Mouse (Mus musculus) neural tube, embryonic 11.5 days (tissue): Measurements from ENCODE around the gene Tpcn2. TPM values are rescaled to one million over a fixed set of nuclear protein-coding genes. Genes with fewer than 3 reads are reported as not detected.

Experiments
- ATAC-seq: fragments of 200-750 bp; cut with Nextera tagmentation; 2 replicates; pipeline ENCODE4 v1.8.0; 2017; ENCODE audit warnings: moderate number of reproducible peaks, mild to moderate bottlenecking, moderate TSS enrichment, moderate library complexity; ENCODE audit not compliant: insufficient read depth, low FRiP score, low TSS enrichment
- DNase-seq: peaks from one replicate; pipeline ENCODE4 v3.0.0-alpha.2; 2015; ENCODE audit warnings: low spot score
- H3K27ac ChIP-seq: fragments of 300-500 bp; sonication (generic); 2 replicates; pipeline ENCODE4 v1.5.1; 2014; ENCODE audit warnings: low read depth, mild to moderate bottlenecking, low read length
- H3K27me3 ChIP-seq: fragments of 300-500 bp; sonication (generic); 2 replicates; pipeline ENCODE4 v1.6.1; 2014; ENCODE audit warnings: mild to moderate bottlenecking, low read length, mixed read lengths; ENCODE audit not compliant: control insufficient read depth, insufficient read depth
- H3K36me3 ChIP-seq: fragments of 300-500 bp; sonication (generic); 2 replicates; pipeline ENCODE4 v1.6.1; 2014; ENCODE audit warnings: mild to moderate bottlenecking, low read length, moderate library complexity, mixed read lengths; ENCODE audit not compliant: control insufficient read depth, insufficient read depth
- H3K4me1 ChIP-seq: fragments of 300-500 bp; sonication (generic); 2 replicates; pipeline ENCODE4 v1.6.1; 2014; ENCODE audit warnings: low read length, mixed read lengths; ENCODE audit not compliant: control insufficient read depth, insufficient read depth
- H3K4me2 ChIP-seq: fragments of 300-500 bp; sonication (generic); 2 replicates; pipeline ENCODE4 v1.6.1; 2014; ENCODE audit warnings: low read depth, mild to moderate bottlenecking, moderate library complexity
- H3K4me3 ChIP-seq: fragments of 300-500 bp; sonication (generic); 2 replicates; pipeline ENCODE4 v1.5.1; 2014; ENCODE audit warnings: low read depth, low read length
- H3K9ac ChIP-seq: fragments of 300-500 bp; sonication (generic); 2 replicates; pipeline ENCODE4 v1.6.1; 2014; ENCODE audit warnings: mild to moderate bottlenecking, low read length
- H3K9me3 ChIP-seq: fragments of 300-500 bp; sonication (generic); 2 replicates; pipeline ENCODE4 v1.6.1; 2016; ENCODE audit warnings: low read length; ENCODE audit not compliant: control insufficient read depth
- WGBS: fragments of 180-500 bp; shearing (Covaris S2); extraction: QIAGEN DNeasy Blood & Tissue Kit; methylation state at CpG from one replicate; pipeline ENCODE4 v1.1.7; 2014; 5-methylcytosine and 5-hydroxymethylcytosine counted together
- polyA plus RNA-seq: library from polyadenylated mRNA; unstranded; fragments of >200 nt; fragmentation: Nextera tagmentation; extraction: Ambion mirVana; gene quantifications from 2 replicates; pipeline ENCODE4 v1.2.1, GENCODE M21; 2014

The Tpcn2 gene
- polyA plus RNA-seq, 1 experiment from 2014 or later, result 1.8 TPM

DNA sequence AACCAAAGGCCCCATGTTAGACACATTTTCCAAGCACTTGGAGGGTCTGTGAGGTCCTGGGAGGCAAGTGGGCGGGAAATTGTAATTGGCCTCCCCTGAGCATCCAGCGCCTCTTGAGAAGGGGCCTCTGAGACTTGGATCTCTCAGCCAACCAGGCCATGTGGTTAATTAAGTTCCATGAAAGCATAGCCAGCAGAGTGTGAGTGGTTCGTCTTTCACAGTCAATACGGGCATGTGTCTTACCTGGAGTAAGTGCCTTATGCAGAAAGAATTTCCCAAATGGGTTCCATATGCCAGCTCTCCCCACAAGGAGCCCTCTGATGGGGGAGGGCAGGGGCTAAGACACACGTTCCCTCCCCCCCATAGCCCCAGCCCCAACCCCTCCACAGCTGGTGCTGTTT is 104.1 kb downstream of the Tpcn2 start:
- H3K4me1 ChIP-seq, result peaks cover 16% of the 10 kb centered on the region
- H3K9me3 ChIP-seq, result no peaks in the 10 kb centered on the region
- 42% methylated on average over 5 of the region's 5 CpGs for WGBS
- H3K4me2 ChIP-seq, result no peak overlapping the region
- DNase-seq, result no peak
- no peaks in the 10 kb centered on the region for H3K27me3 ChIP-seq
- no peak overlapping the region for H3K4me3 ChIP-seq
- no peak for ATAC-seq
- H3K36me3 ChIP-seq, result no peaks in the 10 kb centered on the region
- H3K27ac ChIP-seq, result no peak overlapping the region
- H3K9ac ChIP-seq, result no peak overlapping the region

DNA sequence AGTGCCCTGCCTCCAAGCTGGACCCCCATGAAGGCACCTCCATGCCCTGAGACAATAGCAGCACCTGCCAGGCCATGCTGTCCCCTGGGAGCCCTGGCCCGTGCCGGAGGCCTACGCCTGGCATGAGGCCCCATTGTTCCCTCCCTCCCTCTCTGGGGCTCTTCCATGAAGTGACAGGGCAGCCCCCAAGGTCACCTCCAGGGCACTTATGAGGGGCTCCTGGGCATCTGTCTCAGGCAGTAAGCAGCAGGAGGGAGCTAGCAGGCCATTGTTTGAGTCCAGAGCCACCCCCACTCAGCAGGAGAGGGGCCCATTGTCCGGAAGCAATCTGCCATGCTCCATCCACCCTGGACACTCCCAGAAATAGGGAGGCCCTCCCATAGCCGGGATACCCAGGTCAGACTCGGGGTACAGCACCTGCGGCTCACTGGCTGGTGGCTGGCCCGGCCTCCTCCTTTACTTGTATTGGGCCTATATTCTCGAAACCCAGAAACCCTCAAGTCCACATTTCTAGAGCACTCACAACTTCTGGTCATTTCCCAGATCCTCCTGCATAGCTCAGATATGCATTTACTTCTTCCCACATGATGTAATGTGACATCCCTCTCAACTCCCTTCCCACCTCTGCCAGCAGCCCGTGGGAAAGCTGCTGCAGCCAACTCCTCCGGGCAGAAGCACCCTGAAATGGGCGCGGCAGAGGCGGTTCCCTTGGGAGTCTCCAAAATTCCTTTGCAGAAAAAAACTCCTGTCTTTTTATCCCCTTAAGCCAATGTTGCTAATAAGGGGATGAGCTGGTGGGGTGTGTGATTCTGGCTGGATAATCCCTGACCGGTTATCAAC is 106.8 kb downstream of the Tpcn2 start:
- Histone ChIP-seq H3K4me2 (no peak overlapping the region; the same call in 1 of the 2 replicates), H3K4me1 (peaks cover 25% of the 10 kb centered on the region), H3K4me3 (no peak overlapping the region), H3K9me3 (no peaks in the 10 kb centered on the region), H3K27ac (no peak overlapping the region), H3K36me3 (no peaks in the 10 kb centered on the region), H3K9ac (peak overlapping the region; percentile 22; the same call in 1 of the 2 replicates), H3K27me3 (no peaks in the 10 kb centered on the region)
- ATAC-seq (no peak), DNase-seq (peak; percentile 54)
- 26% methylated on average over 15 of the region's 15 CpGs for WGBS

DNA sequence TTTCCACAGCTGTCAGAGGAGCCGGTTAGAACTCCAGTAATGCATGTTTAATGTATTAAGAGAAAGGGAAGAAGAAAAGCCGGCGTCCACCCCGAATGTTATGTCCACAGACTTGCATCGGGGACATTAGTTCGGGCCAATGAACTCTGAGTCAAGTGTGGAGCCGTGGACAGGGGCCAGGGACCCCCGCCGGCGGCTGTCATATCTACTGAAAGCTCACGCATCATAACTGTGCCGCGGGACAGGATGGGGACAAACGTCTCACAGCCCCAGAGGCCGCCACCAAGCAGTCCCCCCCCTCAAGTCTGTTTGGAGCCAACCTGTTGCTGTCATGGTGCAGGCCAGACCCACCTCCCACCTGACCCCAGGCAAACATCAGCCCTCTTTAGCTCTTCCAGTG is 110.2 kb downstream of the Tpcn2 start:
- WGBS, result 38% methylated on average over 15 of the region's 15 CpGs
- H3K27me3 ChIP-seq, result no peaks in the 10 kb centered on the region

DNA sequence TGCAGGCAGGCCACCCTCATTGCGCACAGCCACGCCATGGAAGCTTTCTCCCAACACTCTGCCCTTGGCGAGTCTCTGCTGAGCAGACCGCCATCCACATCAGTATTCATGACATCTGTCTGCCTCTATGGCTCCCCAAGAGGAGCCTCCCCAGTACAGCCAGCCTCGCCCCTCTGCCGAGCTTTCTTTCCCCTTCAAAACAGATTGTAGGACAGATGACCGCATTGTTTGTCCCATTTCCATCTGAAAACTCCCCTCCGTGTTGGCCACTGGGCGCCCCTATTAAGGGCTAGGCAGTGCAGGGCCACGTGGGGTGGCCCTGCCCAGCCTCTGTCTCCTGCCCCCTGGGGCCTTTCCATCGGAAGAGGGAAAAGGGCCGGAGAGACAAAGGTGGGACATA is 110.7 kb downstream of the Tpcn2 start:
- ATAC-seq (peak; percentile 91), DNase-seq (peak; percentile 82)
- Histone ChIP-seq H3K27me3 (no peaks in the 10 kb centered on the region), H3K27ac (peak overlapping the region; percentile 60; the same call in 1 of the 2 replicates), H3K4me1 (peaks cover 19% of the 10 kb centered on the region), H3K4me2 (0 out of 2 replicates have a peak overlapping the region, but pooled peaks have one; percentile 17), H3K4me3 (no peak overlapping the region), H3K9ac (peak overlapping the region; percentile 31), H3K36me3 (no peaks in the 10 kb centered on the region), H3K9me3 (no peaks in the 10 kb centered on the region)
- WGBS, result 1% methylated on average over 8 of the region's 12 CpGs

More for the DNA sequence above, 110.2 kb downstream of the Tpcn2 start:
- no peak for DNase-seq
- no peak overlapping the region for H3K4me3 ChIP-seq
- H3K4me2 ChIP-seq, result peak overlapping the region; percentile 17; the same call in 1 of the 2 replicates
- H3K9me3 ChIP-seq, result no peaks in the 10 kb centered on the region
- ATAC-seq, result peak; percentile 43
- peak overlapping the region; percentile 31; the same call in 1 of the 2 replicates for H3K9ac ChIP-seq
- H3K36me3 ChIP-seq, result no peaks in the 10 kb centered on the region
- H3K4me1 ChIP-seq, result peaks cover 19% of the 10 kb centered on the region
- H3K27ac ChIP-seq, result peak overlapping the region; percentile 60

DNA sequence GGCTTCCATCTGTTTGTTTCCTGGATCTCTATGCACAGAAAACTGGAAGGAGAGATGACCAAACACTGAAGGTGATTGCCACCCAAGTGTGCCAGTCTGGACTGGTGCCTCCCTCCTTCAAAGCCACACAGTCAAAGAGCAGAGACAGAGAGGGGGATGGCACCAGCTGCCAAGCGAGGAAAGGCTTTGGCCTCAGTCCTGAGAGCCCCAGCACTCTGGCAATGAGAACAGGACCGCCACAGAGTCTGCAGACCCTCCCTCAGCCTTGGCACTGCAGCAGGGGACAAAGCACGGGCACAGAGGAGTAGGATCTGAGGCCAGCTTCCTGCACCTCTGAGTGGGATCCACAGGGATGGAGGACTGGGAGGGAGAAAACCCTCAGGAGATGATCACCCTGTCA is 114.1 kb downstream of the Tpcn2 start:
- Histone ChIP-seq H3K27me3 (peaks cover 2% of the 10 kb centered on the region; the same call in 1 of the 2 replicates), H3K4me2 (no peak overlapping the region), H3K36me3 (no peaks in the 10 kb centered on the region), H3K27ac (no peak overlapping the region), H3K4me3 (no peak overlapping the region), H3K4me1 (peaks cover 9% of the 10 kb centered on the region), H3K9ac (no peak overlapping the region), H3K9me3 (no peaks in the 10 kb centered on the region)
- 79% methylated on average over 3 of the region's 3 CpGs for WGBS
- ATAC-seq (no peak), DNase-seq (no peak)

DNA sequence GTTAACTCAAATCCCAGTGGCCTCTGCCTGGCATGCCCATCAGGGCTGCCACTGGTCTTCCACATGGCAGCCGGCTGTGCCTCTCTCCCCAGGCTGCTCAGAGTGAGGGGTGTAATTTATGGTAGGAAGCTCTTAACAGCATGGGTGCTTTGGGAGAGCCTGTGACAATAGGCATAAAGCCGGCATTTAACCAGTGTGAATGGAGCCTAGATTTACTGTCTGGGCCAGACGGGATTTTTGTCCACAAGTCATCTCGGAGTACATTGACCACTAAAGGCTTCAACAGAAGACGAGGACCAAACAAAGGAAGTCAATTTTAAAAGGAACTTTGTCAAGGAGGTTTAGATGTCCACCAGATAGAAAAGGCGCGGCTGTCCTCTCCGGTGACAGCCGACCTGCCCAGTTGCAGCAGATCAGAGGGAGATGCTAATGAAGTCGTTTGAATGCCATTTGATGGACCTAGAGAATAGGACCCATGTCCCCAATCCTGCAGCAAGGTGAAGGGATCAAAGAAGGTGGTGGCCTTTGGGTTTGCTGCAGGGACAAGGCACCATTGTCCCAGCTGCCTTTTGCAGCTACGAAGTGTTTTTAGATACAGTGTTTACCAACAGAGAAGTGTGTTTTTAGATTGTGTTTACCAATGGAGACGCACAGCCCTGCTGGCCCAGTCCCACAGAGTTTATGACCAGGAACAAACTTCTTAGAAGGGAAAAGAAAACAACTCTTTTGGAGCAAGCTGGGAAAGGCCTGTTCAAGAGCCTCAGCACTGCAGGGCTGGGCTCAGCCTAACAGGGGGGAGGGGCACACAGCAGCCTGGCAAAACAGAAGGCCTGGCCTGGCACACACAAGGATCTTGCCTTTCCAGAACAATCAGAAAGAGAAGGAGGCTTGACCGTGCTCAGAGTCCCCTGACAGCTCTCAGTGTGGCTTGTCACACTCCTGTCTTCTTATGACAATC is 124.2 kb downstream of the Tpcn2 start:
- DNase-seq, result peak; percentile 63
- Histone ChIP-seq H3K9me3 (no peaks in the 10 kb centered on the region), H3K4me3 (no peak overlapping the region), H3K27ac (peak overlapping the region; percentile 82), H3K27me3 (0 out of 2 replicates have a peak, but pooled peaks cover 2% of the 10 kb centered on the region), H3K4me1 (peaks cover 21% of the 10 kb centered on the region), H3K9ac (peak overlapping the region; percentile 24; the same call in 1 of the 2 replicates), H3K36me3 (no peaks in the 10 kb centered on the region), H3K4me2 (no peak overlapping the region)
- peak; percentile 89 for ATAC-seq
- WGBS, result 5% methylated on average over 13 of the region's 13 CpGs

- Histone ChIP-seq H3K4me3 (no peak overlapping the region), H3K4me2 (no peak overlapping the region), H3K9ac (no peak overlapping the region), H3K27me3 (no peaks in the 10 kb centered on the region), H3K36me3 (no peaks in the 10 kb centered on the region), H3K4me1 (peaks cover 18% of the 10 kb centered on the region), H3K27ac (no peak overlapping the region), H3K9me3 (no peaks in the 10 kb centered on the region)
- DNase-seq, result no peak
- no peak for ATAC-seq
- 91% methylated on average over 4 of the region's 4 CpGs for whole genome bisulfite sequencing
Observed at GRCm38 (mm10) chr7:145155666-145156065, 128.1 kb downstream of the Tpcn2 start.

DNA sequence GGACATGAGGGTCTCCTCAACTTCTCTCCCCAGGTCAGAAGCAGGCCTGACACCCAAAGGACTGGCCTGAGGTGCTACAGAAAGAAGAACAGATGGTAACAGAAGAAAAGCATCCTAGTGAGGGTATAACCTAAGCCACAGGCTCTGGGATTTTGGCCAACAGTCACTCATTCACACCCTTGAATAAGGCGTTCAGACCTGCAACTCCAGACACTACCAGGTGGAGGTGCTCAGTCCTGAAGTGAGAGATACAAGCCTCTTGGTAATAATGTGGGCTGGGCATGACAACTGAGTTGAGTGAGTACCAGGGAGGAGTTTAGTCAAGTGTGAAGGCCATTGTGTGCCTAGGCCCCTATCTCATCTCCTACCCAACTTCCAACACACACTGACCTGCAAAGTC is 129.7 kb downstream of the Tpcn2 start:
- ATAC-seq, result no peak
- WGBS, result 76% methylated on average over 1 of the region's 1 CpGs
- Histone ChIP-seq H3K4me2 (no peak overlapping the region), H3K9ac (no peak overlapping the region), H3K27ac (no peak overlapping the region), H3K27me3 (no peaks in the 10 kb centered on the region), H3K4me1 (peaks cover 5% of the 10 kb centered on the region; the same call in 1 of the 2 replicates), H3K36me3 (no peaks in the 10 kb centered on the region), H3K9me3 (no peaks in the 10 kb centered on the region), H3K4me3 (no peak overlapping the region)
- no peak for DNase-seq
